Mouse (Mus musculus) thymus, postnatal 25 days (tissue): ENCODE results near the gene Zfp637.
"Not testable (repeated sequence)": the region's sequence is repeated elsewhere in the genome, so short reads cannot be mapped to it uniquely, and the experiment has no call there.

Experiments
- DNase-seq: peaks from one replicate; pipeline ENCODE4 v3.0.0; 2022

The Zfp637 gene

DNA sequence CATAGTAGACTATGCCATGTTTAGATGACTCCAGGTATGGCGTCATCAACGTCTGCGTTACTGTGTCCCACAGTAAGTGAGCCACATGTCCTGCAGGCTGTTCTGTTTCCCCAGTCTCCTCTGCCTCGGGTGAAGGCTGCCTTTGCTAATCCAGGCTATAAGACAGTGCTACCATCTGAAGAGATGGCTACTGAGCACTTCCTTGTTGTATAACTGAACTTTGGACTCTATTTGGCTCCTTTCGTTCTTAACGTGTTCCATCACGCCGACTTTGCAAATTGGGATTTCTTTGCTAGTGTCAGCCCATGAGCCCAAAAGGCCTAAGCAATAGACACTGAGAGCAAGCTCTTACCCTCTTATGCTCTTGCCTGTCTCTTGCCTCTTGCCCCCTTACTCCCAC is 27.2 kb downstream of the Zfp637 start:
- no peak for DNase-seq

DNA sequence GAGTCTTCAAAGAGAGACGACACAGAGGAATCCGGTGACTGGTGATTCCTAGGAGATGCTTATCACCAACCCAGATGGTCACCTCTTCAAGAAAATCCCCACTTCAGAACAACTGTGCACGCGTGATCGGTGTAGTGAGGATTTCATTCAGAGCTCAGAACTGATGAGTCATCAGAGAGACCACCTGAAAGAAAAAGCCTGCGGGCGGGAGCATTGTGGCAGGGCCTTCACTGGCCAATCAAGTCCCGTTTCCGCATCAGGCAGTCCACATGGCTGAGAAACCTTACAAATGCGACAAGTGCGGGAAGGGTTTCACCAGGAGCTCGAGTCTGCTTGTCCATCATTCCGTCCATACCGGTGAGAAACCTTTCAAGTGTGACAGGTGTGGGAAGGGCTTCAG is 30.1 kb downstream of the Zfp637 start:
- DNase-seq = no peak

DNA sequence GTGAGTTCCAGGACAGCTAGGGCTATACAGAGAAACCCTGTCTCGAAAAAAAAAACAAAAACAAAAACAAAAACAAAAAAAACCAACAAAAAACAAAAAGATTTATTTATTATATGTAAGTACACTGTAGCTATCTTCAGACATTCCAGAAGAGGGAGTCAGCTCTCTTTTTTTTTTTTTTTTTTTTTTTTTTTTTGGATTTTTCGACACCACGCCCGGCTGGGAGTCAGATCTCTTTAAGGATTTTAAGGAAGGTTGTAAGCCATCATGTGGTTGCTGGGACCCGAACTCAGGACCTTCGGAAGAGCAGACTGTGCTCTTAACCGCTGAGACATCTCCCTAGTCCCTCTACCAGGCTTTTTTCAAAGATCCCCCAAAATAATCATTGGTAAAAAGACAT is 32.5 kb downstream of the Zfp637 start:
- DNase-seq = not testable (repeated sequence)

DNA sequence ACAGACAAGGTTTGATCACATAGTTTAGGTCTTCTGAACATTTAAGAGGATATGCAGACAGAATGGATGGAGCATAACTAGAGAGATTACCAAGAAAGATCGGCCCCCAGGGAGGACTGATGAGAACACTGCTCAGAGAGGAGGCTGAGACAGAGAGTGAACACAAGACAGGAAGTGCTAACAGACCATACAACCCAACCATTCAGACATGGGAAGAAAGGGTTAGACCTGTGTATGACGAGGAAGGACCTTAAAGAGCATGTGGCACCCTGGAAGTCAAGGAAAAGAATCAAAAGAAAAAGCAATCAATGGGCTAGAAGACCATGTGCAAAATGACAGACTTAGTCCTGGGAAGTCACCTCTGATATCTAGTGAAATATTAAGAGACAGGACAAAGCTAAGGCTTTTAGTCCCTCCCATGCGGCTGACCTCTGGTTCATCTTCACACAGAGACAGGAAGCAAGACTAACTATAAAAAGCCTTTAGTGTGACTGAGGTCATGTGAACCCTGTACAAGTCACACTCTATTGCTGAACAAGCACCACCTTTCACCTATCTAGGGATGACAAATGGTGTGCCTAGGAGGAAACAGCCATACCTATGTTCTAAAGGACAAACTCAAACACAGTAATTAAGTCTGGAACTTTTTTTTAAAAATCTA is 33.8 kb downstream of the Zfp637 start:
- DNase-seq = no peak

DNA sequence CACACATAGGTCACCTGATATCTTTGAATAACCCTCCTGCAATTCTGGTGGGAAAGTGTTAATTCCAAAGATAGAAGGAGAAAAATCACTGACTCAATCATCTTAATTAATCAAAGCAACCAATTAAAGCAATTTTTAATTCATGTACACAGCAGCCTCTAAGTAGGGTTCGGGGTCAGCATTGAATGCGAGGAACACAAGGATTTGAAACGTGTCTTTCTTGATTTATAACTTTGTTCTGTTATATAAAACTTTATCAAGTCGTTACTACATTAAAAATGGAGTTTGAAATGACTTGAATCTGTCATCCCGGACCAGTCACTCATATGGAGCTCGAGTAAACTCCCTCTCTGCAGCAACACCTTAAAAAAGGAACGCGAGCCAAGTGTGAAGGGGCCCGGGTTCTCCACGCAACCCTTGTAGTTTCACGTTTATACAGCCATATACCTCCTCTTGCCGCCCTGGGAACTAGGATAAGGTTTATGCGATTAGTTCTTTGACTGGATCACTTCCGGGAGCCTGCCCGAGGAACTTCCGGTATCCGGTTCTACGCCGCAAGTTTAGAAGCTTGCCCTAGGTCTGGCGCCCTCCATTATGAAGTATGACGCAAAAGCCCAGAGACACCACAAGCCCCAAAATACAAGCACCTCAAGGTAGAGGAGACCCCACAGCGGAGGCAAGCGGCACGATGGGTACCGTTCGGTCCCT is 37.9 kb downstream of the Zfp637 start:
- no peak for DNase-seq

DNA sequence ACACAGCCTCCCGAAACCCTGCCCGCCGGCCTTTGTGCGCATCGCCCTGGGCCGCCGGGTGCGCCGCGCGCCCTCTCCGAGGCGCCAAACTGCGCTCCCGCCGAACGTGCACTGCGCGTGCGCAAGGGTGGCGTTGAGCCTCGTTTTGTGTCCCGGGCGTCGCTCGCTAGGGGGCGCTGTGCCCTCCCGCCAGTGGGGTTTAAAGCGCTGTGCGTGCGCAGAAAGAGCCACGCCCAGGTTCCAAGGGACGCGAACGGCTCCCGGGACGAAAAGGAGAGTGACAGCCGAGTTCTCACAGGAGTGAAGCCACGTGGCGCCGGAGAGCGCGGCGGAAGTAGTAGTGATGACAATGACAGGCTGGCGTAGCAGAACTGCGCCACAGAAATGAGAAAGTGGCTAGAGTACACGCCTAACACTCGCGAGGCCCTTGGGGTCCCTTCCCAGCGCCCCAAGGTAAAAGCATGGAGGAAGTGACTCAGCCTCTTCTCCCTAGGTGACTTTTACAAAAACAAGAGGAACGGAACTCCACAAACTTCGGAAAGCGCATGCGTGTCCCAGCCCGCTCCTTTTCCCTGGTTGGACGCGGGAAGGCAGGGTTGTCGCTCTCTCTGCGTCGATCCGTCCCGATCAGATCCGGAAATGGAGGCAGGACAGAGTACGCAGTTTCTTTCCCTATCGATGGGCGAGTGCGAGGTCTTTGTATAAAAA is 38.6 kb downstream of the Zfp637 start:
- DNase-seq = peak; percentile 100

DNA sequence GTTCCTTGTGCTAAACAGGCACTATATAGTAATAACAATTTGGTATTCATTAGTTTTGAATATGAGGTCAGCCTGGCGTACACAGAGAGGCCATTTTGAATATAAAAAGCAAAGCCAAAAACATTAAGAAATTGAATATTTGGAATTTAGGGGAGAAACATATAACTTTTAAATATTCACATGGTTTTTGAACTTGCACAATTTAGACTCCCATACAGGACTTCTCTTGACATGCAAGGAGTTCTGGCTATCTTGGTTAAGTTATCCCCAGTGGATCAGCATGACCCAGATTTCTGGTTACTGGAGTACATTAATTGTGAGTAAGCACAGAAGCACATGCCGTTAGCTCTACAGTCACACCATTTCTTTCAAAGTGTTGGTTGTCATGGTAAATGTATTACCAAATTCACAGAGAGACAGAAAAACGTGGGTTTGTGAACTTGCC is 39.4 kb downstream of the Zfp637 start:
- no peak for DNase-seq

DNA sequence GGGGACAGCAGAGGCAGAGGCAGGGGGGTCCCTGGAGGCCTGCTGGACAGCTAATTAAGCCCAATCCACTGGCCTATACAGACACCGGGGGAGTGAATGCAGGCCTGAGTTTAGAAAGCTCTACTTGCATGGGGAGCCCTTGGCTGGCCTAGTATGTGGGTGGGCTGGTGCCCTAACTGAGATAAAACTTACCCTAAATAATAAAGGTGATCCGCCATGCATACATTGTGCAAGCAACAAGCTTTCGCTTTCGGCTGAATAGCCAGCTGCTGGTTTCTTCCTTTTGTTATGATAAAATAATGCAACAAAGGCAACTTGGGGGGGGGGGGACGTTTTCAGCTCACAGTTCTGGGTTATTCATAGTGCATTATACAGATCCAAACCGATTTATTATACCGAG is 40.2 kb downstream of the Zfp637 start:
- DNase-seq = no peak

DNA sequence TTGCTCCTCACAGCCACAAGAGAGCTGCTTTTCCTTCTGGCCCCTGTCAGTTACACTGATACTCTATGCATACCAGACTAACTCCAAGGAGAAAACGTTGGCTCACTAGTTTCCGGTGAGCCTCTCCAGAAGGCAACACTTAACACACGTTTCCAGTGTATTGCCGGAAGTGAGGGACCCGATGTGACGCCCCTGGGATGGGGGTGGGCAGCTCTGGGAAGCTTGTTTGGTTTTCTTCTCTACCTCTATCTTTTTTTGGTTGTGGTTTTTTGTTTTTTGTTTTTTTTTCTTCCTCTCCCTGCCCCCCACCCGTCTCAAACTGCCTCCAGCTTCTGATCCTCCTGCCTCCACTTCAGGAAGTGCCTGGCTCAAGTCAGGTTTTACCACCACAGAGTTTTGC is 41.0 kb downstream of the Zfp637 start:
- peak; percentile 64 for DNase-seq

DNA sequence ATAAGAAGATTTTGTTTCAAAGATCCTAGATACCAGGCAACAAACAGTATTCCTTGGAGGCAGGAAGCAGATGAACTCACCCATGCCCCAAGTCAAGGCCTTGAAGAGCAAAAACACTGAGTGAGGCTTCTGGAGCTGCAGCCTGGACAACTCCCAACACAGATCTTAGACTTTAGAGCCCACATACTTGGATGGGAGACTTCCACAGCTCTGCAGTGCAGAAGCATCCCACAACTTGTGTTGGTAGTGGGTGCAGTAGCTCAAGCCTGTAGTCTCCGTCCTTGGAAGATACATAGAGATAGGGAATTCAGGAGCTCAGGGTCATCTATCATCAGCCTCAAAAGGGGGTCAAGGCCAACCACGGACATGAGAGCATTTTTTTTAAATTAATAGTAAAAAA is 45.0 kb downstream of the Zfp637 start:
- DNase-seq = no peak

DNA sequence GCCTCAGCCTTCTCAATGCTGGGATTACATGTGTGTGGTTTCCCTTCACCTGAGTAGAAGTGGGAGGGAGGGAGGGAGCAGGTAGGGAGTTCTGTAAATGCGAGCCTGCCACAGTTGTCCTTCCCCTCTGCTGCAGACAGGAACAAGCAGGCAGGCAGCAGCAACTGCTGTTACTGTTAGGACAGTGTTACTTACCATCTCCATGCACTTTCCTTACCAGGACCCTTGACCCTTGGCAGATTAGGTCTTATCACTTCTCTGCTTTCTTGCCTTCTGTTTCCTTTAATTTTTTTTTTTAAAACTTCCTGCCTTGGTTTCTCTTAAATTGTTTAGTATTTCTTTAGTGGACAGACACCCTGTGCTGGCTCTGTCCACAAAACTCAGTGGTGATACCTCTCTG is 47.1 kb downstream of the Zfp637 start:
- DNase-seq = no peak

DNA sequence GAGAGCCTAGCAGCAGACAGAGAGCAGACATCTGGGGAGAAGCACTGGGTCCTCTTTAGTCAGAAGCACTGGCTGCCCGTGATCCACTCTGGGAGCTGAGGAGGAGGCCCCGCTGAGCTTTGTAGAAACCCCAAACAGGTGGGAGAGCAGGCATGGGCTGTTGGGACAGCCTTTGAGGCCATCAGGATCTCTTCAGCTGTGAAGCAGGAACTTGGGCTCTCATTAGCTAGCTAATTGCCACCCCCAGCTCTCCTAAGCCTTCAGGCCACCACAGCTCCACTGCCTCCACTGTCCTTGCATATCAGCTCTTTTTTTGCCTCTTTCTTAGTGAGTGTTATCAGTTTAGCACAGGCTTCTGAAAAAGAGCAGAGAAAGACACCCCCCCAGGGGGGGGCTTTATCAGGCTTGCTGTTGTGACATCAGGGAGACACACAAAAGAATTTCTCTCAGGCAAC is 47.7 kb downstream of the Zfp637 start:
- no peak for DNase-seq

DNA sequence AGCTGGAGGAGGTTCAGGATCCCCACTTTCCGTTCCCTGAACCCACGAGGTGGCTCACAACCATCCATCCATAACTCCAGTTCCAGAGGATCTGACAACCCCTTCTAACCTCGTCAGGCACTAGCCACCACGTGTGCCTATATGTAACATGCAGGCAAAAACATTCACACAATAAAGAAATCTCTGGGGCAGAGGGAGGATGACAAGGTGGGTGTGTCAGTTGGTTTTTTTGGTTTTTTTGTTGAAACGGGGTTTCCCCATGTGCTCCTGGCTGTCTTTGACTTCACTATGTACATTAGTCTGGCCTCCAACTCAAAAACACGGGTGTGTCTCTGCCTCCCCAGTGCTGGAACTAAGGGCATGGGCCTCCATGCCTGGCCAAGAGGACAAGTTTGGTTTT is 49.3 kb downstream of the Zfp637 start:
- no peak for DNase-seq

DNA sequence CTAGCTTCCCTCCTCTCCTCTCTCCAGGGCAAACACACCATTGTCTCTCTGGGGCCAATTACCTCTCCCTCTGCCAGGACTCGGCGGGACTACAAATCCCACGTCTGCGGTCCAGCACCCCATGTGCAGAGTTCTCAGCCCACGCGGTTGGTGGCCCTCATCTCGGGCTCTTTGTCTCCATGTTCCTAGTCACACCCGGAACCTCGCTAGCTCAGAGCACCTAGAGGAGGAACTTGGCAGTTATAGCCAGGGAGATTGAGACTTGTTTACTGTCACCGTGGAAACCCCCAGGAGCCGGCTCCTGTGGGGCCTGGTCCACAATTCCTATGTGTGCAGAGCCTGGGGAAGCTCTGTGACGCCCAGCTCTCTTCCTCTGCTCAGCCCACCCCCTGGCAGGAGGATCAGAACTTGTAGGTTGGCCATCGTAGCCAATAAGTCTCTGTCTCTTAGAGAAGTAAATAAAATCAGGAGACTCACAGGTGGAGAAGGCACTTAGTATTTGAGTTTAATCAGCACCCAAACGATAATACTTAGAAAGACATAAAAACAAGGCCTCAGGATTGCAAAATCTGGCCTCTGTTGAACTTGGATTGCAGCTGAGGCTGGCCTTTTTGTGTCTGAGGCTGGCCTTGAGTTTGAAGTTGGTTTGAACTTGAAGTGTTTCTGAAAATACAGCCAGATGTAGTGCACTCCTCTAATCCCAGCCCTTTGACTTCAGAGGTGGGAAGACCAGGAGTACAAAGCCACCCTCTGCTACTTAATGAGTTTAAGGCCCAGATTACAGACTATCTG is 50.6 kb downstream of the Zfp637 start:
- peak; percentile 37 for DNase-seq

DNA sequence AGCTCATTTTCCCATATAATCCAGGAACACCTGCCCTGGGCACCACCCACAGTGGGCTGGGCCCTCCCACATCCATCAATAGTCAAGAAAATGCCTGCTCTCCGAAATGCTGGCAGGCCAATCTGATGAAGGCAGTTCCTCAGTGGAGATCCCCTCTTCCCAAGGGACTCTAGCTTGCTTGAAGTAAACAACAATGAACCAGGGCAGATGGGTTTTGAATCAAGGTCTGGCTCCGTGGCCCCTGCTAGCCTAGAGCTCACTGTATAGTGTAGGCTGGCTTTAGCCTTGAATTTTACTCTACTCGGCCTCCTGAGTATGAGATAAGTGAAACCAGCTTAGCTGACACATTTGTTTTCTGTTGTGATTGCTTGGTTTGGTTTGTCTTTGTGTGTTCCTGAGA is 51.4 kb downstream of the Zfp637 start:
- no peak for DNase-seq

DNA sequence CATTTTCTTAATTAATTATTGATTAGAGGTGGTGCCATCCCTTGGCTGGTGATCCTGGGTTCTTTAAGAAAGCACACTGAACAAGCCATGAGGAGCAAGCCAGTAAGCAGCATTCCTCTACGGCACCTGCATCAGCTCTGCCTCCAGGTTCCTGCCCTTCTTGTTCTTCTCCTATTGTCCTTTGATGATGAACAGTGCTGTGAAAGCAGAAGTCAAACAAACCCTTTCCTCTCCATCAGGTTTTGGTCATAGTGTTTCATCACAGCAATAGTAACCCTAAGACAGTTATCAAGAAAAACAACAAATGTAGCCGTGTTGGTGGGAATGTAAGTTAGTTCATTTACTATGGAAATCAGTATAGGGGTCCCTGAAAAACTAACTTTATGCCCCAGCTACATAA is 52.5 kb downstream of the Zfp637 start:
- no peak for DNase-seq
